Mouse (Mus musculus) left cerebral cortex, postnatal 25 days (tissue): Measurements from ENCODE around the gene Tymp. TPM values are rescaled to one million over a fixed set of nuclear protein-coding genes. Genes with fewer than 3 reads are reported as not detected.

Source experiments
- DNase-seq, 2 experiments: peaks; one replicate each; pipeline ENCODE4 v3.0.0; 2022; ENCODE audit warnings: low spot score in 2 of 2, mixed read lengths in 1 of 2
- intact Hi-C: fragments of 180-260 bp; cut with DNase I; formaldehyde crosslinking; loops from one replicate; pipeline ENCODE4 v1.15.1; 2025
- total RNA-seq, 2 experiments: library from RNA; stranded (reverse); gene quantifications; 2 replicates each; pipeline ENCODE4 v1.2.3; 2021

Tymp gene
- total RNA-seq, 2 experiments from 2014 or later, result 1.3 to 1.6 TPM

DNA sequence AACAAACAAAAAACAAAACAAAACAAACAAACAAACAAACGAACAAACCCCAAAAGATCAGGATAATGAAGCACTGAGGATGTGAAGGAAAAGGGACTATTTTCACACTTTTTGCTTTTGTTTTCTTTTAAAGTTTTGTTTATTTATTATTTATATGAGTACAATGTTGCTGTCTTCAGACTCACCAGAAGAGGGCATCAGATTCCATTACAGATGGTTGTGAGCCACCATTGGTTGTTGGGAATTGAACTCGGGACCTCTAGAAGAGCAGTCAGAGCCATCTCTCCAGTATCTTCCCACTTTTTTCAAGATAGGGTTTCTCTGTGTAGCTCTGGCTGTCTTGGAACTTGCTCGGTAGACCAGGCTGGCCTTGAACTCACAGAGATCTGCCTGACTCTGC lies 33.5 kb downstream of the Tymp start:
- intact Hi-C loops, result no loop called here
- DNase-seq, result no peak

DNA sequence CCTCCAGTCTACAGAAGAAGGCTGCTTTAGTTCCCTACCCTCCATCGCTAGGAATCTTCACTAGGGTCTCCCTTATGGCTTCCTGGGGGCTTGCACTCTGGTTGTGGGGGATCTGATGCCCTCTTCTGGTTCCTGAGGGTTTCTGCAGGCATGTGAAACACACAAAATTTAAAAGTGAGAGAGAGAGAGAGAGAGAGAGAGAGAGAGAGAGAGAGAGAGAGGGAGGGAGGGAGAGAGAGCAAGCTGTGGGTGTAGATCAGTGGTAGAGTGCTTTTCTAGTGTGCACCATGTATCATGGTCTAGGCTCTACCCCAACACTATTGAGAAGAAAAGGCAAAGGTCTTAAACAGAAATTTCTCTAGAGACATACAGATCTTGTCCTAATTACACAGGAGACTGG lies 35.2 kb downstream of the Tymp start:
- DNase-seq, result no peak
- intact Hi-C loops, result no loop called here

DNA sequence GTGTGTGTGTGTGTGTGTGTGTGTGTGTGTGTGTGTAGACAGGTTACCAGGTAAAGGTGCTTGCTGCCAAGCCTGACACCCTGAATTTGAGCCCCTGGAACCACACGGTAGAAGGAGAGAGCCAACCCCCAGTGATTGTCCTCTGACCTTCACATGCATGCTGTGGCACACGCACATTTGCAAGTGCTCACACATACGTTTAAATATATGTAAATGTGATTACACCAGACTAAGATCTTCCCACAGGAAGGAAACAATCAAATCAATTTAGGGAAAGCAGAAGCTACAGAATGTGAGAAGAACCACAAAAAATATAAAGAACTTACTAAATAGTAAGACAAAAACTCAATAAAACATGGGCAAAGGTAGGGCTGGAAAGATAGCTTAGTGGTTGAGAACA lies 36.7 kb downstream of the Tymp start:
- no peak for DNase-seq
- intact Hi-C loops, result no loop called here

DNA sequence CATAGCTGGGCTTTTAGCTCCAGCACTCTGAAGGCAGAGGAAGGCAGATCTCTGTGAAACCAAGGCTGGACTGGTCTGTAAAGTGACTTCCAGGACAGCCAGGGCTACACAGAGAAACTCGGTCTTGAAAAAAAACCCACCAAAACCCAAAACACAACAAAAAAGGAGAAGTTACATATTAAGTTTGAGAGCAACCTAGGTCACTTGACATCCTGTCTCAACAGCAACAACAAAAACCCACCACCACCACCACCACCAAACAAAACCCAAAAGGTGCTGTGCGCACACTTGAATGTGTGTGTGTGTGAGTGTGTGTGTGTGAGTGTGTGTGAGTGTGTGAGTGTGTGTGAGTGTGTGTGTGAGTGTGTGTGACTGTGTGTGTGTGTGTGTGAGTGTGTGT lies 37.1 kb downstream of the Tymp start:
- no peak for DNase-seq
- intact Hi-C loops, result no loop called here

DNA sequence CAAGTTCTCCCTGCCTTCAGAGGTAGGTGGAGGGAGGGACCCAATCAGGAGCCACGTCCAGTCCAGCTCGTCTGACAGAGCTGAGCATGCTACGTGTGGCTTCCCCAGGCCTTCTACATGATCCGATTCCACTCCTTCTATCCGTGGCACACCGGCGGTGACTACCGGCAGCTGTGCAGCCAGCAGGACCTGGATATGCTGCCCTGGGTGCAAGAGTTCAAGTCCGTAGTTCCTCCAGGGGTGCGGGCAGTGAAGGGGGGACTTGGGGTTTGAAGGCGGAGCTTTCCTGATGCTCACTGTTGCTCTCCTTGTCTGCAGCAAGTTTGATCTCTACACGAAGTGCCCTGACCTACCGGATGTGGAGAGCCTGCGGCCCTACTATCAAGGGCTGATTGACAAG lies 40.4 kb downstream of the Tymp start:
- DNase-seq, result no peak
- intact Hi-C loops, result no loop called here

DNA sequence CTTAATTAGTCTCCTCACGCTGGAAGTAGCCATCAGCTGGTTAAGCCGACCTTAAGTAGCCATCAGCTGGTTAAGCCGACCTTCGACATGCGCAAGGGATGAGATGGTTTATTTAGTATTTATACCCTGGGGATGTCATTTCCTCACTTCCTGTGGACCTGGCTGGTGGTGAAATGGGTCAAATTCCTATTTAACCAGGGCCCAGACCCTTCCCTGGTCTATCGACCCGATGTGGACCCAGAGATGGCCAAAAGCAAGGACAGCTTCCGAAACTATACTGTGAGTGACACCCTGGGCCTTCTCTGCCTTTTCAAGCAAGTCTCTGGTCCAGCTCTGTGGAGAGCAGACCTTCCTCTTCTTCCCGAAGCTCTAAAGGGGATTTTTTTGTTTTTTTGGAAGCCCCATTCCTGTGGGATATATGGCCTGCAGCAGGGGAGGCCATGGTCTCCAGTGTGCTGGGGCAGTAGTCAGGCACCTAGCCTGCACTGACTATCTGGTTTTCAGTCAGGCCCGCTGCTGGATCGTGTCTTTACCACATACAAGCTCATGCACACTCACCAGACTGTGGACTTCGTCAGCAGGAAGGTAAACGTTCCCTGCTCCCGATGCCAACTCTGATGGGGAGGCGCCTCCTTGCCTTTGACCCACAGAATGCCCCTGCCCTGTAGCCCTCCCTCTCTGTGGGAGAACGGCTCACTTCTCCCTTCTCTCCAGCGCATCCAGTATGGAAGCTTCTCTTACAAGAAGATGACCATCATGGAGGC lies 41.9 kb downstream of the Tymp start:
- no peak for DNase-seq
- intact Hi-C loops, result no loop called here

DNA sequence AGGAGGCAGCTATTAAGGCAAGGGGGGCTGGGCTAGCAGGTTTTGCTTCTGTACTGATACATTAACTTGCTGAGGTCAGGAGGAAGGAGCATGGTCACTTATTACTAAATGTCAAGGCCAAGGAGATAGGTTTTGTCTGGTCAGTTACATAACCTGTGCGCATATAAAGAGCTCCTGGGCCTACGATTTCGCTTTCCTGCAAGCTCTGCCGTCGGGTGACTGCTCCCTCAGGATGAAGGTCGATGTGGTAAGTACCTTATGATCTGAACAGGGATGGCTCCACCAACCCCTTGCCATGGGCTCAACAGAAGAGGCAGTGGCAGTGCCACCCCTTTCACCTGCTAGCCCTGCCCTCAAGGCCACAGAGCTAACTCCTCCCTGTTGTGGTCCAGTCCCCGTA lies 42.6 kb downstream of the Tymp start, which contains the start of gene Miox:
Gene Miox (plus strand): TSS at position 128 of the 400 bp plus-strand sequence.
- intact Hi-C loops, result no loop called here
- no peak for DNase-seq

DNA sequence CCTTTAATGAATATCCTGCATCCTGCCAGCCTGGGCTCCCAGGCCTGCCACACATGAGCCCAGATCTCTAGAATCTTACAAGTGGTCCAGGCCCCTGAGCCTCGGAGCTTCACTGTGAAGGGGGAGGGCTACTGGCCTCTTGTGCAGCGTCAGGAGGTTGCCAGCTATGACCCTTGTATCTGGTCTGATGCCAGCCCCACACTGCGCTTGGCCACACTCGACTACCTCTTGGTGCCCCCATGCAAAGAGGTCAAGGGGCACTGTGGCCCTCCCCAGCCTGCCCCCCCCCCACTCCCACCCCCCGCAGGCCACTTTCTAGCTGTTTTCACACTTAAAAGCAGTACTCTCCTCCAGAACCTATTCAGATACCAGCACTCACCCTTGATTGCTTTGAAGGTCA lies 50.4 kb downstream of the Tymp start:
- no peak for DNase-seq
- intact Hi-C loops, result no loop called here

DNA sequence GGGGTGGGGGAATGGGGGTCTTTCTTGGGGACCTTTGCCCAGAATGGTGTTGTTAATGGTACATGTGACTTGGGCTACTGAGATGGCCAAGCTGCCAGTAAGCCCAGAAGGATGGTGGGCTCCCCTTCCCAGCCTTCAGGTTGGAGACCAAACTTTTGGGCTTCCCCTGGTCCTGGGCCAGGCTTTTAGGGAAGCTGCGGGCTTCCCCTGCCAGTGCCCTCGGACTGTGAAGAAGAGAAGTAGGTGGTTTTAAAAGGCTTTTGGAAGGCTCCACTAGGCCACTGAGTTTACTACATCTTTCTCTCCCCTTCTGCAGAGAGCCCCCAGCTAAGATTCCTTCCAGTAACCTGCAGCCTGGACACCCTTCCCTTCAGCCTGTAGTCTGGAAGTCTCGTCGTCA lies 53.2 kb downstream of the Tymp start:
- DNase-seq, result no peak
- intact Hi-C loops, result no loop called here

DNA sequence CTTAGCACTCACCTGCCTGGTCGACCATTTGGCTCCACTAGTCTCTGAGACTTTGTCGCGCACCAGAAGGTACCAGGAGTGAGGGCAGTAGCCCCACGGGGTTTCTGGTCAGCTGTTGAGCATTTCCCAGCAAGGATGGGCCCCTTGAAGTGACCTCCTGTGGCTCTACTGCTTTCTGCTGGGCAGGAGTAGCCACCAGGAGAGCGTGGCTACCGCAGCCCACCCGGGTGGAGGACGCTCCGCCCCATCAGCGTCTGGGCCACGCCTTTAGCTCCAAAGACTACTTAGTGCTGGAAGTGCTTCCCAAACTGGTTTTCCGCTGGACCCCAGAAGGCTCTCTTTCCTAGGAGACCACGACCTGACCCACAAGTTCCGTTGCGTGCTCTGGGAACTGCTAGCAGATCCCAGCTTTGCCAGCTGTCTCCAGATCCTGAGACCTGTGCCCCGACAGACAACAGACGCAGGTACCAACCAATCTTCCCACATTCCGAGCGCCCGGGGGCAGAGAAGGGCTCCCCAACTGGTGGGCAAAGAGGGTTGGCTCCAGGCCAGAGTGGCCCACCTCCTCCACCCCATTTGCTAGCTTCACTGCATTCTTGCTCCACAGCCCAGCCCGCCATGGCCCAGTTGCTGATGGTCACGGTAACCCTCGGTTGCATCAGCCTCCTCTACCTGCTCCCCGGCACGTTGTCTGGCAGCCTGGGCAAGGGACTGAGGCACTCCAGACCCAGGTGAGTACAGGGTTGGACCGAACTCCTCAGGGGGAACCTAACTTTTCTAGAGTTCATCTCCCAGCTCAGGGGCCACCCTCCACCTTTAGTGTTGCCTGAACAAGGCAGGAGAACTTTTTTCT lies 53.9 kb downstream of the Tymp start, which contains the start of gene Adm2:
Gene Adm2 (plus strand): TSS at position 51 of the 853 bp plus-strand sequence.
- intact Hi-C loops, result no loop called here
- DNase-seq, result no peak

Other genes with a start within 250 kb of the Tymp start
- gene Hdac10, start 248.3 kb downstream of the Tymp start, total RNA-seq, result 10 to 100 TPM; 13.1 to 13.3 TPM
- 1 to 10 TPM; 5.9 to 7.6 TPM for gene Mapk12, start 236.3 kb downstream of the Tymp start, total RNA-seq
- 10 to 100 TPM; 47.1 to 51.1 TPM for gene Mapk11, start 227.4 kb downstream of the Tymp start, total RNA-seq
- gene Plxnb2, start 196.3 kb downstream of the Tymp start, total RNA-seq, result 10 to 100 TPM; 43.4 to 44.9 TPM
- 10 to 100 TPM; 44.8 to 47.0 TPM for gene Dennd6b, start 180.5 kb downstream of the Tymp start, total RNA-seq
- gene Ppp6r2, start 165.5 kb downstream of the Tymp start, total RNA-seq, result 100 to 1,000 TPM; 148 to 149 TPM
- 100 to 1,000 TPM; 205 to 212 TPM for gene Sbf1, start 61.7 kb downstream of the Tymp start, total RNA-seq
- gene Adm2, start 54.3 kb downstream of the Tymp start, total RNA-seq, result not detected
- not detected for gene Miox, start 42.6 kb downstream of the Tymp start, total RNA-seq
- 10 to 100 TPM; 21.0 to 21.8 TPM for gene Lmf2, start 21.4 kb downstream of the Tymp start, total RNA-seq
- 10 to 100 TPM; 96.1 to 97.4 TPM for gene Ncaph2, start 21.3 kb downstream of the Tymp start, total RNA-seq
- 10 to 100 TPM; 25.3 to 26.8 TPM for gene Sco2, start 3.2 kb downstream of the Tymp start, total RNA-seq
- gene Odf3b, start 2.2 kb upstream of the Tymp start, total RNA-seq, result under 1 TPM; 0.57 to 0.80 TPM
- gene Klhdc7b, start 7.9 kb upstream of the Tymp start, total RNA-seq, result under 1 TPM; 0.30 to 0.34 TPM
- gene Syce3, start 33.5 kb upstream of the Tymp start, total RNA-seq, result under 1 TPM in 1 of 2 experiments, not detected in 1; 0.87 TPM
- gene Cpt1b, start 48.8 kb upstream of the Tymp start, total RNA-seq, result 1 to 10 TPM; 1.3 to 1.6 TPM
- gene C730034F03Rik, start 52.5 kb upstream of the Tymp start, total RNA-seq, result 1 to 10 TPM; 1.9 to 2.1 TPM
- under 1 TPM in 1 of 2 experiments, not detected in 1; 0.80 TPM for gene Gm44502, start 52.7 kb upstream of the Tymp start, total RNA-seq
- gene Chkb, start 52.9 kb upstream of the Tymp start, total RNA-seq, result 10 to 100 TPM; 35.4 to 39.7 TPM
- gene Mapk8ip2, start 76.9 kb upstream of the Tymp start, total RNA-seq, result 100 to 1,000 TPM; 201 to 242 TPM
- 10 to 100 TPM; 30.4 to 32.5 TPM for gene Arsa, start 100.4 kb upstream of the Tymp start, total RNA-seq
- gene Shank3, start 122.6 kb upstream of the Tymp start, total RNA-seq, result 100 to 1,000 TPM; 210 to 243 TPM
- 1 to 10 TPM; 1.1 to 1.5 TPM for gene Acr, start 191.3 kb upstream of the Tymp start, total RNA-seq
- 10 to 100 TPM; 36.9 to 37.1 TPM for gene Rabl2, start 214.9 kb upstream of the Tymp start, total RNA-seq